In genomic region chr13:56172901-56173545, GRCm38 (mm10) we compare ENCODE assay signal across 11 mouse cellular contexts. TPM values are rescaled to one million over a fixed set of nuclear protein-coding genes. Genes with fewer than 3 reads are reported as not detected.
DNase-seq lines count a peak whose midpoint lies in the region; ATAC-seq and TF ChIP-seq lines count a peak whose summit lies in the region.
"Had no signal": no experiment of that assay in that cellular context is flagged by ENCODE, and none has a peak within 500 bp of the region (broad histone marks: within the 10 kb centered on the region; RNA-seq: fewer than 3 reads in every experiment).

No protein-coding gene starts in this region.

- TF ChIP-seq CTCF in spleen, adult 2 months (IDR thresholded peaks at IDR 0.05; ENCODE audit: extremely low read depth, insufficient read depth, insufficient read length, insufficient replicate concordance): no peak

- no peak overlapping the region; the same call in 1 of the 2 replicates for H3K9ac ChIP-seq in limb, embryonic 12.5 days (replicated peaks)
- H3K9ac ChIP-seq in stomach, embryonic 16.5 days (ENCODE audit: low read length): peak overlapping the region; percentile 46; the same call in 1 of the 2 replicates
- no peak overlapping the region for H3K9ac ChIP-seq in neural tube, embryonic 15.5 days (replicated peaks)
- H3K9ac ChIP-seq in midbrain, embryonic 11.5 days (ENCODE audit: low read length): no peak overlapping the region
- H3K9ac ChIP-seq: limb, embryonic 15.5 days had no signal

- no peak overlapping the region for H3K4me3 ChIP-seq in spleen, adult 2 months (ENCODE audit: extremely low read depth, insufficient read depth, insufficient read length)
- no peak overlapping the region for H3K4me3 ChIP-seq in limb, embryonic 12.5 days (replicated peaks)
- H3K4me3 ChIP-seq in stomach, embryonic 16.5 days (replicated peaks; ENCODE audit: low read length): no peak overlapping the region
- H3K4me3 ChIP-seq in neural tube, embryonic 15.5 days (replicated peaks): no peak overlapping the region
- H3K4me3 ChIP-seq in midbrain, embryonic 11.5 days (ENCODE audit: low read depth, low read length): no peak overlapping the region
- H3K4me3 ChIP-seq: limb, embryonic 15.5 days had no signal

- no peak for TF ChIP-seq POLR2A in spleen, adult 2 months (IDR thresholded peaks at IDR 0.05; ENCODE audit: low read depth, low read length)

- intact Hi-C loops in heart, postnatal 25 days (cut with DNase I): no loop called here

- H3K36me3 ChIP-seq in spleen, adult 2 months (ENCODE audit: control insufficient read depth, insufficient read depth, low read length): no peaks in the 10 kb centered on the region
- no peaks in the 10 kb centered on the region for H3K36me3 ChIP-seq in limb, embryonic 12.5 days
- no peaks in the 10 kb centered on the region for H3K36me3 ChIP-seq in stomach, embryonic 16.5 days (ENCODE audit: control insufficient read depth, insufficient read depth, low read length)
- H3K36me3 ChIP-seq in neural tube, embryonic 15.5 days: no peaks in the 10 kb centered on the region
- no peaks in the 10 kb centered on the region for H3K36me3 ChIP-seq in midbrain, embryonic 11.5 days (ENCODE audit: control insufficient read depth, insufficient read depth, low read length)
- H3K36me3 ChIP-seq: limb, embryonic 15.5 days had no signal

- ATAC-seq in limb, embryonic 12.5 days (ENCODE audit: insufficient number of reproducible peaks, insufficient read depth, low FRiP score, low TSS enrichment, low read depth): no peak
- ATAC-seq in stomach, embryonic 16.5 days (ENCODE audit: insufficient read depth, low FRiP score): peak; percentile 55; the same call in 1 of the 2 replicates
- ATAC-seq in neural tube, embryonic 15.5 days (ENCODE audit: low FRiP score): no peak
- no peak for ATAC-seq in midbrain, embryonic 11.5 days (ENCODE audit: low FRiP score)

- no peak overlapping the region for H3K4me2 ChIP-seq in limb, embryonic 12.5 days
- H3K4me2 ChIP-seq in stomach, embryonic 16.5 days (ENCODE audit: low read depth, low read length): no peak overlapping the region
- no peak overlapping the region for H3K4me2 ChIP-seq in neural tube, embryonic 15.5 days
- no peak overlapping the region for H3K4me2 ChIP-seq in midbrain, embryonic 11.5 days
- H3K4me2 ChIP-seq: limb, embryonic 15.5 days had no signal

- H3K27me3 ChIP-seq in spleen, adult 2 months (ENCODE audit: control insufficient read depth, insufficient read depth, low read length): no peaks in the 10 kb centered on the region
- H3K27me3 ChIP-seq in limb, embryonic 12.5 days: no peaks in the 10 kb centered on the region
- no peaks in the 10 kb centered on the region for H3K27me3 ChIP-seq in stomach, embryonic 16.5 days (ENCODE audit: control insufficient read depth, insufficient read depth, low read length)
- H3K27me3 ChIP-seq in neural tube, embryonic 15.5 days (replicated peaks): peaks cover 5% of the 10 kb centered on the region; the same call in 1 of the 2 replicates
- H3K27me3 ChIP-seq in midbrain, embryonic 11.5 days (ENCODE audit: control insufficient read depth, insufficient read depth, low read length): no peaks in the 10 kb centered on the region
- H3K27me3 ChIP-seq: limb, embryonic 15.5 days had no signal

- H3K4me1 ChIP-seq in spleen, adult 2 months (ENCODE audit: control insufficient read depth, insufficient read depth, insufficient read length): peaks cover 14% of the 10 kb centered on the region; the same call in 1 of the 2 replicates
- peaks cover 75% of the 10 kb centered on the region for H3K4me1 ChIP-seq in limb, embryonic 12.5 days (replicated peaks)
- peaks cover 37% of the 10 kb centered on the region for H3K4me1 ChIP-seq in stomach, embryonic 16.5 days (ENCODE audit: control insufficient read depth, insufficient read depth, low read length)
- peaks cover 7% of the 10 kb centered on the region for H3K4me1 ChIP-seq in neural tube, embryonic 15.5 days
- no peaks in the 10 kb centered on the region; the same call in 1 of the 2 replicates for H3K4me1 ChIP-seq in midbrain, embryonic 11.5 days (ENCODE audit: control insufficient read depth, insufficient read depth, low read length)

- peak; percentile 35 to 56 for DNase-seq in heart, adult 9 months (ENCODE audit: low spot score in 2 of 2)
- no peak for DNase-seq in heart, postnatal 25 days (ENCODE audit: low spot score)
- DNase-seq in spleen, adult 2 months (ENCODE audit: low read depth in 1 of 2, low spot score in 2 of 2): no peak
- DNase-seq in spleen, adult 18-20 months: no peak
- no peak for DNase-seq in midbrain, embryonic 11.5 days (ENCODE audit: low spot score, missing footprints)
- DNase-seq: gastrocnemius, postnatal 10 days; retina, postnatal 1 day had no signal

- H3K9me3 ChIP-seq in limb, embryonic 12.5 days: no peaks in the 10 kb centered on the region
- no peaks in the 10 kb centered on the region for H3K9me3 ChIP-seq in stomach, embryonic 16.5 days (replicated peaks; ENCODE audit: control insufficient read depth, low read length)
- H3K9me3 ChIP-seq in neural tube, embryonic 15.5 days (replicated peaks): no peaks in the 10 kb centered on the region
- no peaks in the 10 kb centered on the region for H3K9me3 ChIP-seq in midbrain, embryonic 11.5 days (ENCODE audit: control insufficient read depth, low read length)
- H3K9me3 ChIP-seq: limb, embryonic 15.5 days had no signal

- 16% methylated on average over 7 of the region's 7 CpGs for WGBS in spleen, adult 2 months
- WGBS in limb, embryonic 12.5 days: 44% methylated on average over 7 of the region's 7 CpGs
- 40% methylated on average over 7 of the region's 7 CpGs for WGBS in stomach, embryonic 16.5 days
- 72% methylated on average over 7 of the region's 7 CpGs for WGBS in neural tube, embryonic 15.5 days
- WGBS in midbrain, embryonic 11.5 days: 60% methylated on average over 7 of the region's 7 CpGs

- peak overlapping the region; percentile 6; the same call in 1 of the 2 replicates for H3K27ac ChIP-seq in spleen, adult 2 months (ENCODE audit: insufficient read depth, low read length)
- H3K27ac ChIP-seq in limb, embryonic 12.5 days: peak overlapping the region; percentile 66
- H3K27ac ChIP-seq in stomach, embryonic 16.5 days (ENCODE audit: low read length): peak overlapping the region; percentile 86
- H3K27ac ChIP-seq in neural tube, embryonic 15.5 days (replicated peaks): no peak overlapping the region
- no peak overlapping the region for H3K27ac ChIP-seq in midbrain, embryonic 11.5 days (ENCODE audit: low read depth, low read length)
- H3K27ac ChIP-seq: limb, embryonic 15.5 days had no signal

RNA-seq across cellular contexts. Expression of gene Tifab, which starts 5.7 kb away (rescaled TPM):
- total RNA-seq in heart, postnatal 25 days (2021): 1 to 10 TPM; 1.3 to 1.5 TPM
- 20.8 and 26.8 TPM in 2 replicates for polyA plus RNA-seq in spleen, adult 2 months (2012; rRNA removed)
- 1.3 and 1.7 TPM in 2 replicates for polyA plus RNA-seq in limb, embryonic 12.5 days (2016; fragmentation: Nextera tagmentation; extraction: Ambion mirVana)
- 4.9 and 5.6 TPM in 2 replicates for polyA plus RNA-seq in stomach, embryonic 16.5 days (2015; fragmentation: Nextera tagmentation; extraction: Ambion mirVana)
- 1.1 and 2.3 TPM in 2 replicates for polyA plus RNA-seq in neural tube, embryonic 15.5 days (2015; fragmentation: Nextera tagmentation; extraction: Ambion mirVana)
- polyA plus RNA-seq in midbrain, embryonic 11.5 days (2014; fragmentation: Nextera tagmentation; extraction: Ambion mirVana): 0.43 and 0.60 TPM in 2 replicates

RNA-seq across cellular contexts. Expression of gene H2afy, which starts 36.9 kb away (rescaled TPM):
- 10 to 100 TPM; 50.9 to 53.9 TPM for total RNA-seq in heart, postnatal 25 days (2021)
- polyA plus RNA-seq in spleen, adult 2 months (2012; rRNA removed): 125 and 150 TPM in 2 replicates
- polyA plus RNA-seq in limb, embryonic 12.5 days (2016; fragmentation: Nextera tagmentation; extraction: Ambion mirVana): 607 and 623 TPM in 2 replicates
- polyA plus RNA-seq in stomach, embryonic 16.5 days (2015; fragmentation: Nextera tagmentation; extraction: Ambion mirVana): 247 and 271 TPM in 2 replicates
- polyA plus RNA-seq in neural tube, embryonic 15.5 days (2015; fragmentation: Nextera tagmentation; extraction: Ambion mirVana): 244 and 272 TPM in 2 replicates
- 677 and 693 TPM in 2 replicates for polyA plus RNA-seq in midbrain, embryonic 11.5 days (2014; fragmentation: Nextera tagmentation; extraction: Ambion mirVana)

Comparison
In these comparisons a context has a peak if more than half of its experiments do, and no peak if none do; other contexts are left out.
1. DNase-seq: peak in heart, adult 9 months (2 of 2); none in heart, postnatal 25 days (single experiment), spleen, adult 2 months (0 of 2), spleen, adult 18-20 months (0 of 2) and midbrain, embryonic 11.5 days (single experiment).
2. H3K27ac ChIP-seq: peak in spleen, adult 2 months (single experiment), limb, embryonic 12.5 days (single experiment) and stomach, embryonic 16.5 days (single experiment); none in neural tube, embryonic 15.5 days (single experiment) and midbrain, embryonic 11.5 days (single experiment).